27 mouse cellular contexts compared by ENCODE assay signal in the genomic region with DNA sequence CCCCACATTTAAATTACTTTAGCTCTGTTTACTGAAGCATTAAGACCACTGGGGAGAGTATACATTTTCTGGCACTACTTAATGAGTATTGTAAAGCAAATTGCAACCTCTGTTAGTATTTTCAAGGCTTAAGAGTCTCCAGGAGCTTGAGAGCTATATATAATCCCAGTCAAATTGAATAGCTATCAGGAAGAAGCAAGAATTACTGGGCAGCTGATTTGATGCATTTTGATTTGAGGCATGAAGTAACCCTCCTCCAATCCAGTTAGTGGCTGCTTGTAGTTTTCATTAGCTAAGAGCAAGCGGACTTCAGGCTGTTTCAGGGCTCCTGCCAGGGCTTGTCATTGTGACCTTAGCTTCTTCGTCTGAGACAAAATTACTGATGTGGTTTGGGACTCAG.
DNase-seq lines count a peak whose midpoint lies in the region; ATAC-seq and TF ChIP-seq lines count a peak whose summit lies in the region.
"Had no signal": no experiment of that assay in that cellular context is flagged by ENCODE, and none has a peak within 500 bp of the region (broad histone marks: within the 10 kb centered on the region; RNA-seq: fewer than 3 reads in every experiment).

No protein-coding gene starts in this region.

- no peak for ATAC-seq in forebrain, embryonic 14.5 days
- no peak for ATAC-seq in forebrain, embryonic 13.5 days
- no peak for ATAC-seq in liver, embryonic 11.5 days (replicated peaks; ENCODE audit: low FRiP score)
- ATAC-seq in frontal cortex, adult (ENCODE audit: low TSS enrichment), result no peak
- ATAC-seq: forebrain, embryonic 15.5 days; intestine, embryonic 15.5 days had no signal

- DNase-seq in forebrain, embryonic 14.5 days (ENCODE audit: low spot score), result peak; percentile 8
- peak; percentile 27 for DNase-seq in liver, adult 2 months (ENCODE audit: extremely low read depth, low read depth, low spot score)
- DNase-seq in liver, embryonic 11.5 days (ENCODE audit: low spot score), result no peak
- DNase-seq in Muller cell, postnatal 12 days (ENCODE audit: inconsistent ontology term), result peak; percentile 53
- peak; percentile 31 for DNase-seq in retina, postnatal 1 day
- DNase-seq: adrenal gland, adult 2 months; adrenal gland, postnatal 14 days; B cell, adult 2 months; cerebellum, adult 11 months; cerebellum, adult 2 months; cerebellum, adult 9-11 months; cerebellum, postnatal 25 days; gastrocnemius, postnatal 25 days; heart, adult 18-20 months; heart, postnatal 14 days; heart, postnatal 4 days had no signal

- H3K9ac ChIP-seq in forebrain, embryonic 14.5 days (ENCODE audit: low read length), result no peak overlapping the region
- no peak overlapping the region for H3K9ac ChIP-seq in forebrain, embryonic 13.5 days
- H3K9ac ChIP-seq in liver, adult 2 months (ENCODE audit: low read depth, low read length), result no peak overlapping the region
- no peak overlapping the region for H3K9ac ChIP-seq in liver, embryonic 11.5 days (ENCODE audit: low read depth, low read length)
- H3K9ac ChIP-seq: embryonic facial prominence, embryonic 12.5 days; embryonic facial prominence, embryonic 15.5 days; forebrain, embryonic 15.5 days; heart, embryonic 13.5 days; hindbrain, embryonic 14.5 days; intestine, embryonic 15.5 days had no signal

- no peaks in the 10 kb centered on the region for H3K9me3 ChIP-seq in forebrain, embryonic 14.5 days (replicated peaks; ENCODE audit: control insufficient read depth, low read length)
- H3K9me3 ChIP-seq in forebrain, embryonic 13.5 days (replicated peaks), result no peaks in the 10 kb centered on the region
- H3K9me3 ChIP-seq in liver, embryonic 11.5 days (ENCODE audit: control insufficient read depth, low read length), result no peaks in the 10 kb centered on the region
- H3K9me3 ChIP-seq: embryonic facial prominence, embryonic 12.5 days; embryonic facial prominence, embryonic 15.5 days; forebrain, embryonic 15.5 days; G1E; heart, embryonic 10.5 days; heart, embryonic 13.5 days; intestine, embryonic 15.5 days had no signal

- H3K36me3 ChIP-seq in forebrain, embryonic 14.5 days (ENCODE audit: control insufficient read depth, insufficient read depth, low read length), result no peaks in the 10 kb centered on the region
- no peaks in the 10 kb centered on the region for H3K36me3 ChIP-seq in forebrain, embryonic 13.5 days (ENCODE audit: poor library complexity, severe bottlenecking)
- no peaks in the 10 kb centered on the region for H3K36me3 ChIP-seq in liver, adult 2 months (ENCODE audit: control insufficient read depth, insufficient read depth, low read length)
- no peaks in the 10 kb centered on the region for H3K36me3 ChIP-seq in liver, embryonic 11.5 days (ENCODE audit: control insufficient read depth, insufficient read depth, low read length)
- H3K36me3 ChIP-seq: embryonic facial prominence, embryonic 12.5 days; embryonic facial prominence, embryonic 15.5 days; forebrain, embryonic 15.5 days; G1E; heart, embryonic 10.5 days; heart, embryonic 13.5 days; intestine, embryonic 15.5 days had no signal

- no peaks in the 10 kb centered on the region for H3K27me3 ChIP-seq in forebrain, embryonic 14.5 days (replicated peaks; ENCODE audit: control insufficient read depth, insufficient read depth, low read length)
- no peaks in the 10 kb centered on the region for H3K27me3 ChIP-seq in forebrain, embryonic 13.5 days
- no peaks in the 10 kb centered on the region for H3K27me3 ChIP-seq in liver, adult 2 months (ENCODE audit: control insufficient read depth, insufficient read depth, low read length)
- H3K27me3 ChIP-seq in liver, embryonic 11.5 days (replicated peaks; ENCODE audit: control insufficient read depth, insufficient read depth, low read length), result no peaks in the 10 kb centered on the region
- H3K27me3 ChIP-seq: CH12.LX; embryonic facial prominence, embryonic 12.5 days; embryonic facial prominence, embryonic 15.5 days; forebrain, embryonic 15.5 days; heart, embryonic 13.5 days; intestine, embryonic 15.5 days had no signal

- no peak overlapping the region for H3K4me2 ChIP-seq in forebrain, embryonic 14.5 days (ENCODE audit: low read length)
- H3K4me2 ChIP-seq in forebrain, embryonic 13.5 days, result no peak overlapping the region
- no peak overlapping the region for H3K4me2 ChIP-seq in liver, embryonic 11.5 days
- H3K4me2 ChIP-seq: embryonic facial prominence, embryonic 12.5 days; embryonic facial prominence, embryonic 15.5 days; forebrain, embryonic 15.5 days; heart, embryonic 13.5 days; hindbrain, embryonic 14.5 days; intestine, embryonic 15.5 days had no signal

- no peak for TF ChIP-seq POLR2A in liver, adult 2 months (IDR thresholded peaks at IDR 0.05; ENCODE audit: extremely low read depth, insufficient read depth, low read length)

- TF ChIP-seq CTCF in liver, adult 2 months (IDR thresholded peaks at IDR 0.05; ENCODE audit: low read depth, low read length), result no peak

- peaks cover 20% of the 10 kb centered on the region for H3K79me2 ChIP-seq in liver, adult 2 months (ENCODE audit: control insufficient read depth, insufficient read depth, low read length)

- no peak overlapping the region for H3K27ac ChIP-seq in forebrain, embryonic 14.5 days (ENCODE audit: low read depth, low read length)
- H3K27ac ChIP-seq in forebrain, embryonic 13.5 days, result no peak overlapping the region
- H3K27ac ChIP-seq in liver, adult 2 months (replicated peaks; ENCODE audit: insufficient read depth, low read depth, low read length), result no peak overlapping the region
- no peak overlapping the region for H3K27ac ChIP-seq in liver, embryonic 11.5 days (ENCODE audit: low read depth, low read length)
- H3K27ac ChIP-seq: embryonic facial prominence, embryonic 12.5 days; embryonic facial prominence, embryonic 15.5 days; forebrain, embryonic 15.5 days; heart, embryonic 10.5 days; heart, embryonic 13.5 days; hindbrain, embryonic 14.5 days; intestine, embryonic 15.5 days had no signal

- peaks cover 15% of the 10 kb centered on the region for H3K4me1 ChIP-seq in forebrain, embryonic 14.5 days (ENCODE audit: control insufficient read depth, insufficient read depth, low read length)
- H3K4me1 ChIP-seq in forebrain, embryonic 13.5 days, result peaks cover 57% of the 10 kb centered on the region
- peaks cover 5% of the 10 kb centered on the region for H3K4me1 ChIP-seq in liver, adult 2 months (ENCODE audit: control insufficient read depth, insufficient read depth, low read length)
- no peaks in the 10 kb centered on the region for H3K4me1 ChIP-seq in liver, embryonic 11.5 days (replicated peaks; ENCODE audit: control insufficient read depth, insufficient read depth, low read length)

- WGBS in forebrain, embryonic 14.5 days, result 21% methylated on average over 2 of the region's 2 CpGs
- 21% methylated on average over 2 of the region's 2 CpGs for WGBS in forebrain, embryonic 13.5 days
- WGBS in liver, adult 2 months, result 65% methylated on average over 2 of the region's 2 CpGs
- 57% methylated on average over 2 of the region's 2 CpGs for whole genome bisulfite sequencing in liver, embryonic 11.5 days

- H3K4me3 ChIP-seq in forebrain, embryonic 14.5 days (ENCODE audit: low read depth, low read length), result no peak overlapping the region
- no peak overlapping the region for H3K4me3 ChIP-seq in forebrain, embryonic 13.5 days
- H3K4me3 ChIP-seq in liver, adult 2 months (ENCODE audit: insufficient read depth, low read depth, low read length), result no peak overlapping the region
- H3K4me3 ChIP-seq in liver, embryonic 11.5 days (ENCODE audit: low read depth, low read length), result no peak overlapping the region
- H3K4me3 ChIP-seq: embryonic facial prominence, embryonic 12.5 days; embryonic facial prominence, embryonic 15.5 days; forebrain, embryonic 15.5 days; heart, embryonic 10.5 days; heart, embryonic 13.5 days; intestine, embryonic 15.5 days had no signal
